Mouse (Mus musculus): Measurements from ENCODE around the gene Hnrnpk. TPM values are rescaled to one million over a fixed set of nuclear protein-coding genes. Genes with fewer than 3 reads are reported as not detected.

Hnrnpk gene
- total and polyA plus RNA-seq, 3 experiments, result 411 to 1,549 (median 1,174) TPM

DNA sequence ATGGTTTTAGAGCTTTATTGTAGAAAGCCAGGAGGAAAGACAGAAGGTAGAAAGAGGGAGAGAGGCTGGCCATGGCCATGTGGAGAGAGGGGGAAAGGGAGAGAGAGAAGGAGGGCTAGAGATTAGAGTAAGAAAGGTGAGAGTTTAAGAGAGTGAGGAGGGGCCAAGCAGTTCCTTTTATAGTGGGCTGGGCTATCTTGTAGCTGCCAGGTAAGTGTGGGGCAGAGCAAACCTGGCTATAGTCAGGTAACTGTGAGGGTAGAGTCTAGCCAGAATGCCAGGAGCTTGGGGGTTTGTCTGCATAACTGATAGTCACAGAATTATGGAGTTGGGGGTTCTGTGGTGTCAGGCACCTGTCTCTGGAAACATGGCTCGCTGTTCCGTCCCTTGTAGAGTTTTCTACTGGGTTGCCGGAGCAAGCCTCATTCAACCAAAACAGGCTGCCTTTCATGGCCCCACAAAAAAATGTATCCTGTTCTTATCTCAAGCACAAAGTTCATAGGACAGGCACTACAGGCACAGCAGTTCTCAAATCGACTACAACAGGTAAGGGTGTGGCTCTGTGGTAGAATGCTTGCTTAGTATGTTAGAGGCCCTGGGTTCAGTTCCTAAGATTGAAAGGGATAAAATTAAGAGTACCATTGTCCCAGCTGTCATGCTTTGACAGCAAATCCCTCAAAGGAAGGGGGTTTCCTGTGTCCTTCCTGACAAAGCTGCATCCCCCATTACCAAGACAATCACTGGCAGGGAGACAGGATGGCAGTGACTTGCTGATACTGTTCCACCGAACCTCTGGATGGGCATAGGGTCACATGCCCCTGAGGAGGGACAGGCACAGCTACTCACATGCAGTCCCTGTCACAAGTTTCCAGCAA is 30.6 kb downstream of the Hnrnpk start:
- DNase-seq (ENCODE audit: extremely low read depth), result no peak
- in situ Hi-C loops (cut with MboI; ENCODE audit: low pct_ligation_motif_present, low pct_unique_long_range_greater_than_20kb, low sequenced_read_pairs), result no loop called here
- H3K9me3 ChIP-seq (replicated peaks; ENCODE audit: low read length), result no peaks in the 10 kb centered on the region
- H3K4me1 ChIP-seq (ENCODE audit: control insufficient read depth in 1 of 2, insufficient read depth in 2 of 2), result no peaks in the 10 kb centered on the region
- H3K27me3 ChIP-seq (replicated peaks), result no peaks in the 10 kb centered on the region
- dilution Hi-C loops (cut with MboI; ENCODE audit: extremely low pct_ligation_motif_present, extremely low pct_unique_long_range_greater_than_20kb, low sequenced_read_pairs), result no loop called here
- H3K27ac ChIP-seq (ENCODE audit: insufficient read depth, low read depth), result no peak overlapping the region
- no peaks in the 10 kb centered on the region for H3K79me2 ChIP-seq (replicated peaks; ENCODE audit: control insufficient read depth, extremely low read depth, insufficient read depth, poor library complexity, severe bottlenecking)
- TF ChIP-seq ZNF384 (IDR thresholded peaks at IDR 0.05; ENCODE audit: low read depth, low read length), result no peak
- no peak for TF ChIP-seq NRF1 (IDR thresholded peaks at IDR 0.05; ENCODE audit: low read depth, low read length)
- TF ChIP-seq HCFC1 (IDR thresholded peaks at IDR 0.05; ENCODE audit: low read depth, low read length), result no peak
- no peak for TF ChIP-seq USF1 (IDR thresholded peaks at IDR 0.05; ENCODE audit: low read depth, low read length)
- no peak for TF ChIP-seq CHD2 (IDR thresholded peaks at IDR 0.05; ENCODE audit: low read length)
- no peak for TF ChIP-seq MXI1 (IDR thresholded peaks at IDR 0.05; ENCODE audit: low read depth, low read length)
- no peak for TF ChIP-seq ETS1 (conservative IDR thresholded peaks at IDR 0.05; ENCODE audit: low read depth, low read length)
- TF ChIP-seq JUND (conservative IDR thresholded peaks at IDR 0.05; ENCODE audit: low read depth, low read length), result no peak
- TF ChIP-seq RAD21 (IDR thresholded peaks at IDR 0.05; ENCODE audit: low read depth, low read length), result no peak
- no peak overlapping the region for H3K9ac ChIP-seq (ENCODE audit: insufficient read depth, low read depth)
- no peak overlapping the region for H3K4me3 ChIP-seq (replicated peaks in 1 of 3; ENCODE audit: low read depth in 2 of 3, low read length in 2 of 3, poor library complexity in 1 of 3)
- no peak overlapping the region for H3K4me2 ChIP-seq (ENCODE audit: insufficient read depth, low read depth, poor library complexity, severe bottlenecking)
- H3K36me3 ChIP-seq (replicated peaks in 1 of 2; ENCODE audit: control insufficient read depth in 1 of 2, insufficient read depth in 1 of 2, low read length in 1 of 2), result no peaks in the 10 kb centered on the region

DNA sequence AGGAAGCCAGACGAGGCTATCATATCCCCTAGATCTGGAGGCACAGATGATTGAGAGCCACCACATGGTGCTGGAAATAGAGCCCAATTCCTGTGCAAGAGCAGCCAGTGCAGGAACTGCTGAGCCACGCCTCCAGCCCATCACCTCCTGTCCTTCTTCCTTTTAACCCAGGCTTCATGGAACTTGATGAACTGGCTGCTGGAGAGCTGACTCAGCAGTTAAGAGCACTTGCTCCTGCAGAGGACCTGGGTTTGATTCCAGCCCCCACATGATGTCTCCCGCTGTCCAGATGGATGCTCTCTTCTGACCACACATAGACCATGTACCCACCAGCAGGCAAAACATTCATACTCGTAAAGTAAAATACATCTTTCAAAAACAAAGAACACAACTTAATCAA is 34.3 kb downstream of the Hnrnpk start:
- H3K9me3 ChIP-seq (replicated peaks; ENCODE audit: low read length), result no peaks in the 10 kb centered on the region
- H3K4me1 ChIP-seq (ENCODE audit: control insufficient read depth in 1 of 2, insufficient read depth in 2 of 2), result no peaks in the 10 kb centered on the region
- H3K27me3 ChIP-seq (replicated peaks), result no peaks in the 10 kb centered on the region
- H3K79me2 ChIP-seq (replicated peaks; ENCODE audit: control insufficient read depth, extremely low read depth, insufficient read depth, poor library complexity, severe bottlenecking), result no peaks in the 10 kb centered on the region
- no peak overlapping the region for H3K4me2 ChIP-seq (ENCODE audit: insufficient read depth, low read depth, poor library complexity, severe bottlenecking)
- dilution Hi-C loops (cut with MboI; ENCODE audit: extremely low pct_ligation_motif_present, extremely low pct_unique_long_range_greater_than_20kb, low sequenced_read_pairs) (no loop called here), in situ Hi-C loops (cut with MboI; ENCODE audit: low pct_ligation_motif_present, low pct_unique_long_range_greater_than_20kb, low sequenced_read_pairs) (no loop called here)
- no peaks in the 10 kb centered on the region for H3K36me3 ChIP-seq (replicated peaks in 1 of 2; ENCODE audit: control insufficient read depth in 1 of 2, insufficient read depth in 1 of 2, low read length in 1 of 2)
- DNase-seq (ENCODE audit: extremely low read depth), result no peak
- no peak overlapping the region for H3K4me3 ChIP-seq (replicated peaks in 1 of 3; ENCODE audit: low read depth in 2 of 3, low read length in 2 of 3, poor library complexity in 1 of 3)
- TF ChIP-seq MAFK (IDR thresholded peaks at IDR 0.05; ENCODE audit: insufficient replicate concordance, low read length) (0 out of 2 replicates have a peak, but pooled peaks have one; percentile 50), ZMIZ1 (IDR thresholded peaks at IDR 0.05; ENCODE audit: low read depth, low read length) (no peak)
- no peak overlapping the region for H3K27ac ChIP-seq (ENCODE audit: insufficient read depth, low read depth)
- H3K9ac ChIP-seq (ENCODE audit: insufficient read depth, low read depth), result no peak overlapping the region

GRCm38 (mm10) chr13:58367641-58368040 is 35.5 kb downstream of the Hnrnpk start:
- no peaks in the 10 kb centered on the region for H3K4me1 ChIP-seq (ENCODE audit: control insufficient read depth in 1 of 2, insufficient read depth in 2 of 2)
- H3K4me3 ChIP-seq (replicated peaks in 1 of 3; ENCODE audit: low read depth in 2 of 3, low read length in 2 of 3, poor library complexity in 1 of 3), result no peak overlapping the region
- no peak for DNase-seq (ENCODE audit: extremely low read depth)
- no peak overlapping the region for H3K9ac ChIP-seq (ENCODE audit: insufficient read depth, low read depth)
- dilution Hi-C loops (cut with MboI; ENCODE audit: extremely low pct_ligation_motif_present, extremely low pct_unique_long_range_greater_than_20kb, low sequenced_read_pairs) (no loop called here), in situ Hi-C loops (cut with MboI; ENCODE audit: low pct_ligation_motif_present, low pct_unique_long_range_greater_than_20kb, low sequenced_read_pairs) (no loop called here)
- H3K27ac ChIP-seq (ENCODE audit: insufficient read depth, low read depth), result no peak overlapping the region
- H3K27me3 ChIP-seq (replicated peaks), result no peaks in the 10 kb centered on the region
- H3K79me2 ChIP-seq (replicated peaks; ENCODE audit: control insufficient read depth, extremely low read depth, insufficient read depth, poor library complexity, severe bottlenecking), result no peaks in the 10 kb centered on the region
- no peaks in the 10 kb centered on the region for H3K36me3 ChIP-seq (replicated peaks in 1 of 2; ENCODE audit: control insufficient read depth in 1 of 2, insufficient read depth in 1 of 2, low read length in 1 of 2)
- H3K4me2 ChIP-seq (ENCODE audit: insufficient read depth, low read depth, poor library complexity, severe bottlenecking), result no peak overlapping the region
- TF ChIP-seq CHD1 (IDR thresholded peaks at IDR 0.05; ENCODE audit: low read depth, low read length) (no peak), POLR2A (IDR thresholded peaks at IDR 0.05; ENCODE audit: low read depth, low read length) (no peak), TCF12 (IDR thresholded peaks at IDR 0.05; ENCODE audit: low read depth, low read length) (no peak), ZNF384 (IDR thresholded peaks at IDR 0.05; ENCODE audit: low read depth, low read length) (no peak)
- H3K9me3 ChIP-seq (replicated peaks; ENCODE audit: low read length), result peaks cover 4% of the 10 kb centered on the region

Data from CH12.LX (cell line).